Mouse (Mus musculus) G1E (cell line): Measurements from ENCODE around the gene Slc4a7. TPM values are rescaled to one million over a fixed set of nuclear protein-coding genes. Genes with fewer than 3 reads are reported as not detected.

ENCODE experiments used
- ATAC-seq: 2 replicates; pipeline ENCODE4 v1.8.0; 2016; ENCODE audit warnings: mild to moderate bottlenecking; ENCODE audit not compliant: insufficient number of reproducible peaks, poor library complexity, low FRiP score, severe bottlenecking; ENCODE audit errors: extremely low read depth
- DNase-seq: peaks from one replicate; pipeline ENCODE4 v3.0.0; 2012; ENCODE audit warnings: low spot score
- H3K27me3 ChIP-seq: 2 replicates; pipeline ENCODE4 v1.6.1; 2012; ENCODE audit warnings: mild to moderate bottlenecking, low read length, inconsistent platforms; ENCODE audit not compliant: insufficient read depth
- H3K36me3 ChIP-seq: replicated peaks from 2 replicates; pipeline ENCODE3; 2012; ENCODE audit warnings: mild to moderate bottlenecking, inconsistent platforms
- H3K4me1 ChIP-seq: 2 replicates; pipeline ENCODE4 v1.6.1; 2012; ENCODE audit warnings: low read depth, low read length, inconsistent platforms, mixed read lengths; ENCODE audit not compliant: insufficient read depth
- H3K4me3 ChIP-seq: 2 replicates; pipeline ENCODE4 v1.5.1; 2012; ENCODE audit warnings: low read depth, mild to moderate bottlenecking, inconsistent platforms, low read length, moderate library complexity, mixed read lengths
- H3K9me3 ChIP-seq: replicated peaks from 2 replicates; pipeline ENCODE4 v1.6.1; 2012; ENCODE audit warnings: inconsistent platforms
- CTCF ChIP-seq: IDR thresholded peaks from 2 replicates; pipeline ENCODE4 v1.5.1; 2012; ENCODE audit warnings: low read depth, low read length, inconsistent platforms, mixed read lengths
- GATA1 ChIP-seq: IDR thresholded peaks from 2 replicates; pipeline ENCODE4 v1.6.1; 2012; ENCODE audit warnings: borderline replicate concordance, low read length, inconsistent platforms, mixed read lengths
- GATA2 ChIP-seq: IDR thresholded peaks from 2 replicates; pipeline ENCODE4 v1.6.1; 2012; ENCODE audit warnings: low read depth, low read length, inconsistent platforms, borderline replicate concordance
- POLR2AphosphoS5 ChIP-seq: IDR thresholded peaks from 2 replicates; pipeline ENCODE4 v1.6.1; 2012; ENCODE audit warnings: low read depth, low read length, inconsistent platforms; ENCODE audit not compliant: insufficient replicate concordance
- TAL1 ChIP-seq: conservative IDR thresholded peaks from 2 replicates; pipeline ENCODE4 v1.6.1; 2012; ENCODE audit warnings: low read depth, low read length, inconsistent platforms, mixed read lengths
- polyA plus RNA-seq: library from polyadenylated mRNA; stranded (reverse); fragments of >175 nt; gene quantifications from 2 replicates; pipeline ENCODE4 v1.2.3, GENCODE M21; 2012
- total RNA-seq, 2 experiments: library from RNA; stranded (forward) in 1 of 2; stranded (reverse) in 1 of 2; fragments of 200-1000 nt in 1 of 2; fragments of >200 nt in 1 of 2; fragmentation: Nextera tagmentation in 1 of 2; gene quantifications; 2 replicates each; pipeline ENCODE4 v1.2.3; 2014 to 2017

Gene Slc4a7
- total and polyA plus RNA-seq, 3 experiments = 6.8 to 39.4 (median 25.5) TPM

GRCm38 (mm10) chr14:14702399-14703345 lies 593 bp downstream of the Slc4a7 start:
- H3K27me3 ChIP-seq = no peaks in the 10 kb centered on the region
- H3K9me3 ChIP-seq = no peaks in the 10 kb centered on the region
- TF ChIP-seq GATA2 (no peak), POLR2AphosphoS5 (no peak), TAL1 (no peak), CTCF (no peak), GATA1 (no peak)
- DNase-seq = peak; percentile 86
- peak; percentile 97 for ATAC-seq
- no peaks in the 10 kb centered on the region for H3K36me3 ChIP-seq
- peak overlapping the region; percentile 82 for H3K4me3 ChIP-seq
- H3K4me1 ChIP-seq = peaks cover 19% of the 10 kb centered on the region

- ATAC-seq (0 out of 2 replicates have a peak, but pooled peaks have one; percentile 12), DNase-seq (peak; percentile 8)
- Histone ChIP-seq H3K9me3 (no peaks in the 10 kb centered on the region), H3K4me3 (peak overlapping the region; percentile 82), H3K27me3 (no peaks in the 10 kb centered on the region), H3K4me1 (peaks cover 21% of the 10 kb centered on the region), H3K36me3 (peaks cover 2% of the 10 kb centered on the region)
- no peak for TF ChIP-seq GATA1
- TF ChIP-seq POLR2AphosphoS5 = no peak
- no peak for TF ChIP-seq GATA2
- no peak for TF ChIP-seq CTCF
- no peak for TF ChIP-seq TAL1
Observed at GRCm38 (mm10) chr14:14703346-14703871, 1.3 kb downstream of the Slc4a7 start.

GRCm38 (mm10) chr14:14704651-14705050 lies 2.6 kb downstream of the Slc4a7 start:
- Histone ChIP-seq H3K4me3 (no peak overlapping the region), H3K36me3 (peaks cover 4% of the 10 kb centered on the region), H3K4me1 (peaks cover 24% of the 10 kb centered on the region), H3K27me3 (no peaks in the 10 kb centered on the region), H3K9me3 (no peaks in the 10 kb centered on the region)
- DNase-seq (no peak), ATAC-seq (no peak)
- TF ChIP-seq GATA1 (no peak), GATA2 (no peak), POLR2AphosphoS5 (no peak), TAL1 (no peak), CTCF (no peak)

- H3K36me3 ChIP-seq = peaks cover 4% of the 10 kb centered on the region
- TF ChIP-seq CTCF = no peak
- TF ChIP-seq POLR2AphosphoS5 = no peak
- TF ChIP-seq GATA1 = no peak
- no peak for TF ChIP-seq GATA2
- no peak for TF ChIP-seq TAL1
- ATAC-seq (no peak), DNase-seq (no peak)
- no peaks in the 10 kb centered on the region for H3K27me3 ChIP-seq
- H3K4me3 ChIP-seq = no peak overlapping the region
- peaks cover 24% of the 10 kb centered on the region for H3K4me1 ChIP-seq
- no peaks in the 10 kb centered on the region for H3K9me3 ChIP-seq
Observed at GRCm38 (mm10) chr14:14705126-14705525, 3.0 kb downstream of the Slc4a7 start.

DNA sequence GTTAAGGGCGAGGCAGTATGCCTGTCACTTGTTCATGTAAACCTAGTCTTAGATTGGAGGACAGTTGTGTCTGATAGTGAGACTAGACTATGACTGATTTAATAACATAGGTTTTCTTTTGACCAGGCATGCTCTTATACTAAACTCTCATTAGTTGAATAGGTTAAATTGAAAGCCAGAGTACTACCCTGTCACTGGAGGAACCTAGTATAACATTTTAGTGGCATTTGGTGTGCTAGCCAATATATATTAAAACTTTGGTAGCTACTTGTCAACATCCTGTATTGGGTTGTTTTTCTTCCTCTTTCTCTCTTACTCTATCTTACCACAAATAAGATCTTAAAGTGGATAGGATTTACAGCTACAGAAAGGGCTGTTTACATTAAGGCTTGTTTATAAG lies 4.3 kb downstream of the Slc4a7 start:
- Histone ChIP-seq H3K4me3 (no peak overlapping the region), H3K27me3 (no peaks in the 10 kb centered on the region), H3K36me3 (peaks cover 14% of the 10 kb centered on the region), H3K4me1 (peaks cover 24% of the 10 kb centered on the region), H3K9me3 (no peaks in the 10 kb centered on the region)
- TF ChIP-seq TAL1 = no peak
- DNase-seq (peak; percentile 2), ATAC-seq (no peak)

GRCm38 (mm10) chr14:14707061-14707460 lies 5.0 kb downstream of the Slc4a7 start:
- no peak for ATAC-seq
- Histone ChIP-seq H3K36me3 (peaks cover 17% of the 10 kb centered on the region), H3K9me3 (no peaks in the 10 kb centered on the region), H3K27me3 (no peaks in the 10 kb centered on the region), H3K4me3 (no peak overlapping the region), H3K4me1 (peaks cover 24% of the 10 kb centered on the region)
- no peak for DNase-seq
- TF ChIP-seq GATA1 (no peak), GATA2 (no peak), POLR2AphosphoS5 (no peak), TAL1 (no peak), CTCF (no peak)
